Comparison of ENCODE assay signal across 8 mouse cellular contexts in genomic region chr9:48354793-48355192, GRCm38 (mm10). TPM values are rescaled to one million over a fixed set of nuclear protein-coding genes. Genes with fewer than 3 reads are reported as not detected.
DNase-seq lines count a peak whose midpoint lies in the region; ATAC-seq and TF ChIP-seq lines count a peak whose summit lies in the region.

No protein-coding gene starts in this region.

- H3K9ac ChIP-seq in kidney, embryonic 15.5 days: no peak overlapping the region
- no peak overlapping the region for H3K9ac ChIP-seq in limb, embryonic 14.5 days (ENCODE audit: low read depth, low read length, severe bottlenecking)

- no peaks in the 10 kb centered on the region for H3K9me3 ChIP-seq in kidney, embryonic 15.5 days (replicated peaks)
- H3K9me3 ChIP-seq in limb, embryonic 14.5 days (ENCODE audit: control insufficient read depth, low read length): no peaks in the 10 kb centered on the region

- no peak overlapping the region for H3K4me3 ChIP-seq in kidney, embryonic 15.5 days (replicated peaks)
- no peak overlapping the region for H3K4me3 ChIP-seq in limb, embryonic 14.5 days (replicated peaks; ENCODE audit: low read length)
- no peak overlapping the region for H3K4me3 ChIP-seq in thymus, adult 2 months (ENCODE audit: control insufficient read depth, insufficient read depth, low read length)

- no peaks in the 10 kb centered on the region for H3K36me3 ChIP-seq in kidney, embryonic 15.5 days
- no peaks in the 10 kb centered on the region for H3K36me3 ChIP-seq in limb, embryonic 14.5 days (ENCODE audit: control insufficient read depth, insufficient read depth, low read length)
- H3K36me3 ChIP-seq in thymus, adult 2 months (ENCODE audit: control insufficient read depth, insufficient read depth, low read length): no peaks in the 10 kb centered on the region

- peak; percentile 83 for TF ChIP-seq CTCF in brain, embryonic 14.5 days (IDR thresholded peaks at IDR 0.05; ENCODE audit: borderline replicate concordance, extremely low read depth, insufficient read depth, insufficient read length)
- no peak for TF ChIP-seq CTCF in thymus, adult 2 months (IDR thresholded peaks at IDR 0.05; ENCODE audit: borderline replicate concordance, control insufficient read depth, extremely low read depth, insufficient read depth, low read length, poor library complexity)

- no peak overlapping the region for H3K27ac ChIP-seq in kidney, embryonic 15.5 days
- no peak overlapping the region for H3K27ac ChIP-seq in limb, embryonic 14.5 days (replicated peaks; ENCODE audit: low read depth, low read length)
- H3K27ac ChIP-seq in thymus, adult 2 months (ENCODE audit: control insufficient read depth, insufficient read depth, low read length): no peak overlapping the region

- DNase-seq in kidney, adult 18-20 months: peak; percentile 79
- peak; percentile 82 for DNase-seq in brain, embryonic 14.5 days (ENCODE audit: low read depth)
- peak; percentile 70 for DNase-seq in forelimb bud, embryonic 11.5 days (ENCODE audit: low read depth, low spot score)
- DNase-seq in induced T-regulatory cell, adult 2 months (ENCODE audit: low read depth): peak; percentile 63
- DNase-seq in limb, embryonic 14.5 days (ENCODE audit: low spot score): peak; percentile 32
- DNase-seq in ovary, postnatal 10 days (ENCODE audit: low spot score): peak; percentile 31
- DNase-seq in thymus, adult 2 months: peak; percentile 63

- TF ChIP-seq POLR2A in brain, embryonic 14.5 days (IDR thresholded peaks at IDR 0.05; ENCODE audit: borderline replicate concordance, extremely low read depth, insufficient read depth, insufficient read length, poor library complexity, severe bottlenecking): no peak
- TF ChIP-seq POLR2A in limb, embryonic 14.5 days (IDR thresholded peaks at IDR 0.05; ENCODE audit: borderline replicate concordance, extremely low read depth, insufficient read depth, insufficient read length): no peak
- no peak for TF ChIP-seq POLR2A in thymus, adult 2 months (IDR thresholded peaks at IDR 0.05; ENCODE audit: control insufficient read depth, extremely low read depth, insufficient read depth, low read length, poor library complexity)

- 0 out of 2 replicates have a peak, but pooled peaks cover 6% of the 10 kb centered on the region for H3K4me1 ChIP-seq in kidney, embryonic 15.5 days
- H3K4me1 ChIP-seq in limb, embryonic 14.5 days (ENCODE audit: control insufficient read depth, insufficient read depth, low read length): peaks cover 17% of the 10 kb centered on the region; the same call in 1 of the 2 replicates
- H3K4me1 ChIP-seq in thymus, adult 2 months (replicated peaks; ENCODE audit: control insufficient read depth, insufficient read depth, low read length): no peaks in the 10 kb centered on the region

- WGBS in kidney, embryonic 15.5 days: 51% methylated on average over 3 of the region's 3 CpGs
- WGBS in limb, embryonic 14.5 days: 42% methylated on average over 3 of the region's 3 CpGs
- 44% methylated on average over 3 of the region's 3 CpGs for WGBS in thymus, adult 2 months

- ATAC-seq in kidney, embryonic 15.5 days (replicated peaks; ENCODE audit: low FRiP score): no peak
- ATAC-seq in limb, embryonic 14.5 days (ENCODE audit: low FRiP score, low read depth): no peak

- no peaks in the 10 kb centered on the region for H3K27me3 ChIP-seq in kidney, embryonic 15.5 days
- no peaks in the 10 kb centered on the region for H3K27me3 ChIP-seq in limb, embryonic 14.5 days (ENCODE audit: control insufficient read depth, insufficient read depth, low read length)
- H3K27me3 ChIP-seq in thymus, adult 2 months (ENCODE audit: control insufficient read depth, insufficient read depth, low read length): no peaks in the 10 kb centered on the region

- H3K4me2 ChIP-seq in kidney, embryonic 15.5 days: no peak overlapping the region
- no peak overlapping the region for H3K4me2 ChIP-seq in limb, embryonic 14.5 days (replicated peaks; ENCODE audit: low read depth, low read length, severe bottlenecking)

RNA-seq across cellular contexts. Expression of gene Nxpe2, which starts 1.5 kb away (rescaled TPM):
- 2.0 and 2.7 TPM in 2 replicates for polyA plus RNA-seq in kidney, embryonic 15.5 days (2015; fragmentation: Nextera tagmentation; extraction: Ambion mirVana)
- polyA plus RNA-seq in brain, embryonic 14.5 days (2012; rRNA removed): 0.13 and 0.40 TPM in 2 replicates
- polyA plus RNA-seq in limb, embryonic 14.5 days (2012; rRNA removed): 2.0 TPM in 2 replicates
- polyA plus RNA-seq in limb, embryonic 14.5 days (2014; fragmentation: Nextera tagmentation; extraction: Ambion mirVana): 1.4 and 2.4 TPM in 2 replicates
- polyA plus RNA-seq in thymus, adult 2 months (2012; rRNA removed): 1.3 and 2.1 TPM in 2 replicates

Comparison
In these comparisons a context has a peak if more than half of its experiments do, and no peak if none do; other contexts are left out.
1. DNase-seq: peak in every context shown above with its lines; median percentile 82 in brain, embryonic 14.5 days; 79 in kidney, adult 18-20 months; 70 in forelimb bud, embryonic 11.5 days; 63 in induced T-regulatory cell, adult 2 months; 63 in thymus, adult 2 months; 32 in limb, embryonic 14.5 days; 31 in ovary, postnatal 10 days.